Mouse (Mus musculus) olfactory bulb, adult 2 months (tissue): ENCODE results near the gene Prkag2.

Experiments
- CTCF ChIP-seq: fragments of 200-500 bp; IDR thresholded peaks from 2 replicates; pipeline ENCODE4 v1.5.1; 2012; ENCODE audit warnings: low read depth, mild to moderate bottlenecking, low read length, moderate library complexity; ENCODE audit not compliant: insufficient read depth
- POLR2A ChIP-seq: fragments of 200-500 bp; IDR thresholded peaks from 2 replicates; pipeline ENCODE4 v1.6.1; 2012; ENCODE audit warnings: mild to moderate bottlenecking, low read depth, low read length, moderate library complexity; ENCODE audit not compliant: insufficient read depth

GRCm38 (mm10) chr5:24913656-24914055 is 186.8 kb downstream of the Prkag2 start:
- TF ChIP-seq POLR2A (no peak), CTCF (no peak)
